Mouse (Mus musculus) liver, postnatal 0 days (tissue): ENCODE measurements around the gene Entpd6.

Source experiments
- CTCF ChIP-seq: sonication (generic); IDR thresholded peaks from 2 replicates; pipeline ENCODE4 v1.5.1; 2016; ENCODE audit warnings: antibody characterized with exemption, low read depth
- EP300 ChIP-seq: IDR thresholded peaks from 2 replicates; pipeline ENCODE4 v1.6.1; 2016; ENCODE audit warnings: antibody characterized with exemption, low read depth, mild to moderate bottlenecking

DNA sequence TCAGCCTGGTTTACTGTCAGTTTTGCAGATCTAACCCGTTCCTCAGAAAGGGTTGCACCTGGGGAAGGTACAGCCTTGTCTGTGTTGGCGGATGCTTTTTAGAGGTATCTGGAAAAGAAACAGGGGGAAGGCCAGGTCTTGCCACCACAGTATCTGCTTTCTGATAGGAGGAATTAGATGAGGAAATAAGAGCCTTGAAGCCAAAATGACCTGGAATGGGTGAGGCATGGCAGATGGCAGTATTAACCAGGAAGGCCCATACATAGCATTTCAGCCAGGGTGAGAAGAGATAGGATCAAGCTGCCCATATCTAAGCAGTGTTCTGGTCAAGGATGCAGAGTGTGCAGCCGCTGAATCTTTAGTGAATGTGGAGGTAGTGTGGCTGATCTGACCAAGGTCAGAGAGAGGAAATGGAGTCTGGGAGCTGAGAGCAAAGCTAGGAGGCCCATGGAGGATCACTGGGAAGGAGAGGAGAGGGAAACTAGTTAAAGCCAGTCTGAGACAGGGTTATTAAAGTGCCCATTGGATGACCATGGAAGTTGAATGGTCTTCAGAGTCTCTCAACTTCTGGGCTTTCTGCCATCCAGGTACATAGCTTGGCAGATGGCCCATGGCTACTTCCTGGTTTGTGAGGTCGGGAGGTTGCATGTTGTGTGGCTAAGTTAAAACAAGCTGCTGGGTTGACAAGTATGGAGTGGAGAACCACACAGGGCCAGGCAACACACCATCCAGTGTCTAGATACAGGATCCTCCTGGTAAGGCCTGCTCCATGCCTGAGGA, 17.4 kb downstream of the Entpd6 start:
- no peak for TF ChIP-seq EP300
- no peak for TF ChIP-seq CTCF
